Mouse (Mus musculus) limb, embryonic 14.5 days (tissue): ENCODE data around the gene Pclo. TPM values are rescaled to one million over a fixed set of nuclear protein-coding genes. Genes with fewer than 3 reads are reported as not detected.

Experiments
- ATAC-seq: fragments of 200-750 bp; cut with Nextera tagmentation; 2 replicates; pipeline ENCODE4 v1.8.0; 2017; ENCODE audit warnings: low read depth, moderate number of reproducible peaks, moderate TSS enrichment; ENCODE audit not compliant: low FRiP score
- DNase-seq: peaks from one replicate; pipeline ENCODE4 v3.0.0-alpha.2; 2015; ENCODE audit warnings: low spot score
- H3K27ac ChIP-seq: fragments of 300-500 bp; sonication (generic); replicated peaks from 2 replicates; pipeline ENCODE4 v1.5.1; 2014; ENCODE audit warnings: low read depth, mild to moderate bottlenecking, low read length, moderate library complexity, mixed read lengths
- H3K27me3 ChIP-seq: fragments of 300-500 bp; sonication (generic); 2 replicates; pipeline ENCODE4 v1.6.1; 2014; ENCODE audit warnings: low read length, mixed read lengths; ENCODE audit not compliant: control insufficient read depth, insufficient read depth
- H3K36me3 ChIP-seq: fragments of 300-500 bp; sonication (generic); 2 replicates; pipeline ENCODE4 v1.6.1; 2014; ENCODE audit warnings: mild to moderate bottlenecking, low read length, moderate library complexity, mixed read lengths; ENCODE audit not compliant: control insufficient read depth, insufficient read depth
- H3K4me1 ChIP-seq: fragments of 300-500 bp; sonication (generic); 2 replicates; pipeline ENCODE4 v1.6.1; 2014; ENCODE audit warnings: antibody characterized with exemption, low read length, mixed read lengths; ENCODE audit not compliant: control insufficient read depth, insufficient read depth
- H3K4me2 ChIP-seq: fragments of 300-500 bp; sonication (generic); replicated peaks from 2 replicates; pipeline ENCODE4 v1.6.1; 2014; ENCODE audit warnings: low read depth, mild to moderate bottlenecking, low read length, moderate library complexity; ENCODE audit not compliant: severe bottlenecking
- H3K4me3 ChIP-seq: fragments of 300-500 bp; sonication (generic); replicated peaks from 2 replicates; pipeline ENCODE4 v1.5.1; 2014; ENCODE audit warnings: low read length
- H3K9ac ChIP-seq: fragments of 300-500 bp; sonication (generic); 2 replicates; pipeline ENCODE4 v1.6.1; 2014; ENCODE audit warnings: mild to moderate bottlenecking, low read depth, low read length, moderate library complexity; ENCODE audit not compliant: severe bottlenecking
- H3K9me3 ChIP-seq: fragments of 300-500 bp; sonication (generic); 2 replicates; pipeline ENCODE4 v1.6.1; 2016; ENCODE audit warnings: low read length; ENCODE audit not compliant: control insufficient read depth
- POLR2A ChIP-seq: fragments of 200-500 bp; IDR thresholded peaks from 2 replicates; pipeline ENCODE4 v1.8.0; 2012; ENCODE audit warnings: inconsistent platforms, mild to moderate bottlenecking, moderate library complexity, borderline replicate concordance; ENCODE audit not compliant: insufficient read depth, insufficient read length; ENCODE audit errors: extremely low read depth
- WGBS: fragments of 180-500 bp; shearing (Covaris S2); extraction: QIAGEN DNeasy Blood & Tissue Kit; methylation state at CpG from one replicate; pipeline ENCODE4 v1.1.7; 2014; 5-methylcytosine and 5-hydroxymethylcytosine counted together
- polyA plus RNA-seq, 2 experiments: library from polyadenylated mRNA; depleted of rRNA in 1 of 2; stranded (reverse) in 1 of 2; unstranded in 1 of 2; fragments of >200 nt; fragmentation: Nextera tagmentation in 1 of 2; extraction: Ambion mirVana in 1 of 2; gene quantifications; 2 replicates each; pipeline versions ENCODE4 v1.2.1 to v1.2.3; 2012 to 2014

The Pclo gene
- polyA plus RNA-seq, 2 experiments: 0.40 to 0.59 TPM

- ATAC-seq (no peak), DNase-seq (no peak)
- H3K27ac ChIP-seq: no peak overlapping the region
- H3K9ac ChIP-seq: no peak overlapping the region
- H3K9me3 ChIP-seq: no peaks in the 10 kb centered on the region
- H3K4me1 ChIP-seq: no peaks in the 10 kb centered on the region
- H3K4me2 ChIP-seq: no peak overlapping the region
- H3K27me3 ChIP-seq: no peaks in the 10 kb centered on the region
- no peak overlapping the region for H3K4me3 ChIP-seq
- no peaks in the 10 kb centered on the region for H3K36me3 ChIP-seq
- WGBS: 70% methylated on average over 13 of the region's 13 CpGs
- no peak for TF ChIP-seq POLR2A
Observed at GRCm38 (mm10) chr5:14539961-14540627, 25.4 kb downstream of the Pclo start.

GRCm38 (mm10) chr5:14575626-14576025 lies 60.9 kb downstream of the Pclo start:
- H3K4me1 ChIP-seq: no peaks in the 10 kb centered on the region
- WGBS: 95% methylated on average over 3 of the region's 3 CpGs
- no peaks in the 10 kb centered on the region for H3K27me3 ChIP-seq
- H3K27ac ChIP-seq: no peak overlapping the region
- no peaks in the 10 kb centered on the region for H3K9me3 ChIP-seq
- no peaks in the 10 kb centered on the region for H3K36me3 ChIP-seq
- H3K9ac ChIP-seq: no peak overlapping the region
- no peak overlapping the region for H3K4me3 ChIP-seq
- ATAC-seq: no peak
- no peak for DNase-seq
- no peak for TF ChIP-seq POLR2A
- H3K4me2 ChIP-seq: no peak overlapping the region

- Histone ChIP-seq H3K27me3 (no peaks in the 10 kb centered on the region), H3K27ac (no peak overlapping the region), H3K4me2 (no peak overlapping the region), H3K4me1 (no peaks in the 10 kb centered on the region), H3K9ac (no peak overlapping the region), H3K9me3 (no peaks in the 10 kb centered on the region), H3K36me3 (no peaks in the 10 kb centered on the region), H3K4me3 (no peak overlapping the region)
- no peak for ATAC-seq
- WGBS: 78% methylated on average over 3 of the region's 3 CpGs
- TF ChIP-seq POLR2A: no peak
- no peak for DNase-seq
Observed at GRCm38 (mm10) chr5:14591479-14591878, 76.8 kb downstream of the Pclo start.

- no peak overlapping the region for H3K27ac ChIP-seq
- no peak for TF ChIP-seq POLR2A
- H3K36me3 ChIP-seq: no peaks in the 10 kb centered on the region
- H3K4me2 ChIP-seq: no peak overlapping the region
- H3K27me3 ChIP-seq: no peaks in the 10 kb centered on the region
- no peak overlapping the region for H3K9ac ChIP-seq
- no peak overlapping the region for H3K4me3 ChIP-seq
- no peaks in the 10 kb centered on the region for H3K4me1 ChIP-seq
- ATAC-seq (no peak), DNase-seq (no peak)
- WGBS: 61% methylated on average over 2 of the region's 2 CpGs
- H3K9me3 ChIP-seq: no peaks in the 10 kb centered on the region
Observed at GRCm38 (mm10) chr5:14595426-14596013, 80.8 kb downstream of the Pclo start.

DNA sequence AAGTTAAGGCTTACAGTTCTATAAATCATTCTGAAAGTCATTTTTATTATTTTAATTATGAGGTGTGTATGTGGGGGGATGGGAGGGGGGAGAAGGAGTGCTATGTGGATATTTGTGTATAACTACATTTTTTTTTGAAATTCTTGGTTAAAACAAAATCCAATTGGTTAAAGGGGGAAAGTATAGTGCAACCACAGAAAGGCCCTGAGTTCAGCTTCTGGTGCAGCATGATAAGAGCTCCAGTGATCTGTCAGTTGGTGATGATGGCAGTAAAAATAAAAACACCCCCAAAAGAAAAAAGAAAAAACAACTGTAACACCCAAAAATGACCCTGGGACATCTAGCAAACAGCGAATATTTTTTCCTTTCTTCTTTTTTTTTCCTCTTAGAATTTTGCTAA lies 93.6 kb downstream of the Pclo start:
- 50% methylated on average over 1 of the region's 1 CpGs for WGBS
- Histone ChIP-seq H3K9ac (no peak overlapping the region), H3K27ac (no peak overlapping the region), H3K36me3 (no peaks in the 10 kb centered on the region), H3K4me1 (no peaks in the 10 kb centered on the region), H3K27me3 (no peaks in the 10 kb centered on the region), H3K4me3 (no peak overlapping the region), H3K9me3 (no peaks in the 10 kb centered on the region), H3K4me2 (no peak overlapping the region)
- DNase-seq (no peak), ATAC-seq (no peak)
- TF ChIP-seq POLR2A: no peak
